Mouse (Mus musculus) lung, postnatal 14 days (tissue): ENCODE data around the gene Dbi.

ENCODE experiments used
- DNase-seq: peaks from one replicate; pipeline ENCODE4 v3.0.0; 2021

The Dbi gene

GRCm38 (mm10) chr1:120120969-120121811, at the start of gene Dbi, which contains the start of gene 3110009E18Rik:
Dbi (minus strand) TSS chr1:120121078.
3110009E18Rik (plus strand) TSS chr1:120121187.
- DNase-seq, result peak; percentile 98

GRCm38 (mm10) chr1:120170307-120170706, 49.4 kb upstream of the Dbi start:
- no peak for DNase-seq

- no peak for DNase-seq
Measured at GRCm38 (mm10) chr1:120168674-120169073, 47.8 kb upstream of the Dbi start.

- no peak for DNase-seq
Measured at GRCm38 (mm10) chr1:120168016-120168415, 47.1 kb upstream of the Dbi start.

GRCm38 (mm10) chr1:120162616-120163015, 41.7 kb upstream of the Dbi start:
- no peak for DNase-seq

- DNase-seq, result no peak
Measured at GRCm38 (mm10) chr1:120161502-120161901, 40.6 kb upstream of the Dbi start.

- no peak for DNase-seq
Measured at GRCm38 (mm10) chr1:120158474-120159127, 37.7 kb upstream of the Dbi start.

- DNase-seq, result peak; percentile 22
Measured at GRCm38 (mm10) chr1:120155325-120155724, 34.4 kb upstream of the Dbi start.

- DNase-seq, result peak; percentile 45
Measured at GRCm38 (mm10) chr1:120154232-120154631, 33.4 kb upstream of the Dbi start.

DNA sequence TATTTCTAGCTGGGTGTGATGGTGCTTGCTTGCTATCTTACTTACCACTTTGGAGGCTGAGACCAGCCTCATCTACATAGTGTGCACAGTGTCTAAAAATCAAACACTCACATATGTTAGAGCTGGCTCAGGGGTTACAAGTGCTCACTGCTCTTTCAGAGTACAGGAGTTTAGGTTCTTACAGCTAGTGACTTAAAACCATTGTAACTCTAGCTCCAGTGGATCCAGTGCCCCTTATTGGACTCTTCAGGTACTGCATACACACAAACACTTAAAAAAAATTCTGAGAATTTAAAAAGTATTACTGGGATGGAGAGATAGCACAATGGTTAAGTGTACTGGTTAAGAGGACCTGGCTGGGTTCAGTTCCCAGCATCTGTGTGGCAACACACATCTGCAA, 26.1 kb upstream of the Dbi start:
- DNase-seq, result no peak

- DNase-seq, result no peak
Measured at GRCm38 (mm10) chr1:120145527-120146216, 24.8 kb upstream of the Dbi start.

DNA sequence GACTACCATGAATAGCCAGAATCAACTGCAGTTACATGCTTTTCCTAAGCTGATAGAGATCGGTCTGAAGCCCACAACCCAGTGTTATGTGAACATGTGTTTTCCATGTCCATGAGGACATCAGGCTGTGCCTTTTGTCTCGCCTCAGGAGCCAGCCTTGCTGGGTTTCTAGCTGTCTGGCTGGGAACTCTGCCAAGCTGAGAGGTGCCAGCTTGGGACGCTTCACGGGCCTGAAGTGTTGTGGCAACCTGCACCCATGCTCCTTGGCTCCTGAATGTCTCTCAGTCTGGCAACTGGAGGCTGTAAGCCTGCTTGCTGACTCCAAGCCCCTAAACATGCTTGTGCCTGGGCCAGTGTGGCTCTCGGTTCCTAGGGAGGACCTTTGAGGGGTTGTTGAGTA, 21.7 kb upstream of the Dbi start:
- DNase-seq, result no peak

DNA sequence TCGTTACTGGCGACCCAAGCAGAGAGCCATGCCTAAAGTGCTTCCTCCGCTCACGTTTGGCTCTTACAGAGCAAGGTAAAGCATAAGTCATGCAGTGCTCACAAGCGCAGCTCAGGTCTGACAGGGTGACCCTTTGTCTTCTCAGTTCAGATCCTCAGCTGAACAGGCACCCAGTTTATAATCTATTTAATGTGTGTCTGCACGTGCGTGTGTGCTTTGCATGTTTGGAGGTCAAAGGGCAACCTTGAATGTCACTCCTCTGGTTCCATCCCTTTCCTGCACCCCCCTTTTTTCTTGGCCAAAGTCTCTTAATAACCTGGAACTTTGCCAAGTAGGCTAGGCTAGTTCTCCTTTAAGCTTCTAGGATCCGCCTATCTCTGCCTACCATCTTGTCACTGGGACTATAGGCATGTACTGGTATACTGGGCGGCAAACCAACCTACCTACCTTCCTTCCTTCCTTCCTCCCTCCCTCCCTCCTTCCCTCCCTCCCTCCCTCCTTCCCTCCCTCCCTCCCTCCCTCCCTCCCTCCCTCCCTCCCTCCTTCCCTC, 19.3 kb upstream of the Dbi start:
- DNase-seq, result no peak

GRCm38 (mm10) chr1:120138923-120139540, 18.2 kb upstream of the Dbi start:
- no peak for DNase-seq

- no peak for DNase-seq
Measured at GRCm38 (mm10) chr1:120135934-120136786, 15.3 kb upstream of the Dbi start.

GRCm38 (mm10) chr1:120132376-120132775, 11.5 kb upstream of the Dbi start:
- no peak for DNase-seq

DNA sequence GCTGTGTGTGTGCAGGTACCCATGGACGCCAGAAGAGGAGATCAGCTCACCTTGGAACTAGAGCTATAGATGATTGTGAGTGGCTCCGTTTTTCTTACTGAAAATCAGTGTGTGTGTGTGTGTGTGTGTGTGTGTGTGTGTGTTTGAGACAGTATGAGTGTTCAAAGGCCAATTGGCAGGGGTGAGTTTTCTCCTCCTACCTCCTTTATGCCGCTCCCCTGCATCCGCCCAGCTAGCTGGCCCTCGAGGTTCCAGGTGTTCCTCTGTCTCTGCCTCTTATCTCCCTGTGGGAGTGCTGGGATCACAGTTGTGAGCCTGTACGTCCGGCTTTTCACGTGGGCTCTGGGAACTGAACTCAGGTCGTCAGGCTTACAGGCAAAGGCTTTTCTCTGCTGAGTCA, 5.4 kb upstream of the Dbi start:
- DNase-seq, result no peak

GRCm38 (mm10) chr1:120125471-120125870, 4.6 kb upstream of the Dbi start:
- no peak for DNase-seq

DNA sequence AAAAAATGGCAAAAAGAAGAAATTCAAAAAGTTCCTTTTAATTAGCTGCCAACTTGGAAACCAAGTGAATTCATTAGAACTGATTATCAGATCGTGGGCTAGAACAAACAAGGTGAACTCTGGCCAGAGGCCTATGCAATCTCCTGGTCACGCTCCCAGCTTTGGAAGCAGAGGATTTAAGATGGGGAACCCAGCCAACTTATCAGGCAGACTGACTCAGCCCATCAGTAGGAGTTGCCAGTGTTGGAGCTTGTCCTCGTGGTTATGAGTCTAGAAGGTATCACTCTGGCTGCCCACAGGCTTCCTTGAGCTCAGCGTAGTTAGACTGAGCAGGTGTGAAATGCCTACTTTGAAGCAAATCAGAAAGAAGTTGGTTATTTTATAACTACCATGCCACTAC, 4.0 kb upstream of the Dbi start:
- no peak for DNase-seq

DNA sequence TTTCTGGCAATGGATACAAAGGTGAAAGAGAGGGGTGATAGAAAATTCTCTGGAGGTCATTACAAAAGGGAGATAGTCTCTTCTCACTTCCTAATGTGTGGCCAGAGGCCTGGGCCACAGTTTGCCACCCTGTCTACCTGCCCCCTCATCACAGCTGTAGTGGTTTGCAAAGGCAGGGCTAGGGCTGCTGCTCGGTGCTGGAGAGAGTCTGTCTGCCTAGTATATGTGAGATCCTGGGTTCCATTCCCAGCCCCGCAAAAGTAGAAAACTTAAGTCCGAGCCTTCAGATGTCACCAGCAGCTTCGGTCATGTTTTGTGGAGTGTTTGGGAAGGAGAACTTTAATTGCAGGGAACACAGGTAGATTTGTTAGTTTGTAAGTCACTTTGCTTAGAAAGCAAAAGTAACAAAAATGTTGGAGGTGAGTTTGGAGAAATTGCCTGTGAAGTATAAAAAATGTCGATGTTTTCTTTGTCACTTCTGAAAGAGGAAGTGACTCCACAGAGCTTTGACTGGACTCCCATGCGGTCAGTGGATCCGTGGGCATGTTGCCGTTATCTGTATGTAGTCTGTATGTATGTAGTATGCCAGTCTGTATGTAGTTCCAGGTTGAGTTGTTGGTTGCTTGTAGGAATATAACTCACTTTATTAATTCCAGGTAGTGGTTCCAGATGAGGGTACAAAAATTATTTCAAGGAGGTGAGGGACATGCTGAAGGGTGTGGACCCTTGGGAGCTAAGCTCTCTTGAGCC, 1.9 kb upstream of the Dbi start:
- no peak for DNase-seq

DNA sequence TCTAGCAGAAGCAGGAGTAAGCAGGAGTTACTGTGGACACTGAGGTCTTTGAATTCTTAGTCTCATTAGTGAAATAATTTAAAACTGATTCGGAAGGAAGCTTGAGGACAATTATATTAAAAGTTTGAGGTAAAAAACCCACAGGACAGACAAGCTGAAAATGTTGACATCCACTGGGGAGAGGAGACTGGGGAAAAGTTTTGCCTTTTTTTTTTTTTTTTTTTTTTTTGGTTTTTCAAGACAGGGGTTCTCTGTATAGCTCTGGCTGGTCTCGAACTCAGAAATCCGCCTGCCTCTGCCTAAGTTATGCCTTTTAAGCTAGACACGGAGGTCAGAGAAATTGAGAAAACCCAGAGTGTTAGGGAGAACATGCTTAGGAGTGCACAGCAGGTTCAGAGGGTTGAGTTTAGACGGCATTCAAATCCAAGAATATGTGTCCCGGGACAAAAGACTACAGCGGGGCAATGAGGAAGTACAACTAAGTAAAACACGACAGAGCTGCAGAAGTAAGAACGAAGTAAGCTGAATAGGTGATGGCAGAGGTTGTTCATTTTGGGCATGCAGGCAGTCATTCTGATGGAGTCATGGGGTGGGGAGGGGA, 1.2 kb upstream of the Dbi start:
- no peak for DNase-seq
